Mouse (Mus musculus) heart, postnatal 0 days (tissue): ENCODE data around the gene Sat2.

Source experiments
- CTCF ChIP-seq: IDR thresholded peaks from 2 replicates; pipeline ENCODE4 v1.5.1; 2016; ENCODE audit warnings: antibody characterized with exemption, control low read depth, low read depth
- EP300 ChIP-seq: IDR thresholded peaks from 2 replicates; pipeline ENCODE4 v1.6.1; 2016; ENCODE audit warnings: antibody characterized with exemption, low read depth

DNA sequence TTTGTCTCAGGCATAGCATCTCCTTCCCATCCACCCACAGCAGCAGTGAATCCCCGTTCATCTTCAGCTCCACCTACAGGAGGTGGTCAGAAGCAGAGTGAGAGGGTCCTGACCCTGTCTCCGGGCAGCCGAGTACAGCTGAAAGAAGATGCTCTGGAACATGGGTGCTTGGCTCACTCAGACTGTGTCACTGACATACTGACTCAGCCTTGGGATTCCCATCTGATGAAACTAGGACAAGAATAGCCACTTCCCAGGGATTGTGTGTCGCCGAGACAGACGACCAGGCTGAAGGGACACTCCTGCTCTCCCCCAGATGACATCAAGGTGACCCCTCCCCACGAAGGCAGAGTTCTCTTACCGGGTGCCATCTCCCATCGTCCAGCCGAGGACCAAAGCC is 5.0 kb upstream of the Sat2 start:
- TF ChIP-seq CTCF, result no peak
- TF ChIP-seq EP300, result no peak
